Mouse (Mus musculus) retina, adult 2 months (tissue): ENCODE data around the gene Cldn22.

ENCODE experiments used
- DNase-seq: peaks from one replicate; pipeline ENCODE4 v3.0.0-alpha.2; 2012; ENCODE audit warnings: low read depth, low spot score

The Cldn22 gene

DNA sequence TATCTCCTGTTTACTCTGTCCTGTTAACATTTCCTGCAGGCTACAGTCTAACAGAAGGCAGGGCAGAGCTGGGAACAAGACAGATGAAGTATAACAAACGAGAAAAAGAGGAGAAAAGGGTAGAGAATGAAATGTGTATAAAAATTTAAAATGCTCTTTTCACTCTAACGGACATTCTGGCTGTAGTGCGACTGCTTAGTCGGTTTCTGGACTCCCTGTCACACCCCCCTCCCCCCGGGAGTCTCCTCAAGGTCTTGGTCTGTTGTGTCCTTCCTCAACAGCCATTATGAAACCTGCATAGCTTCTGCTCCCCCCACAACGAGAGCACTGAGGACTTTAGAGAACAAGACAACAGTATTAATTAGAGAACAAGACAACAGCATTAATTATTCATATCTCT is 8.3 kb downstream of the Cldn22 start:
- DNase-seq = no peak

DNA sequence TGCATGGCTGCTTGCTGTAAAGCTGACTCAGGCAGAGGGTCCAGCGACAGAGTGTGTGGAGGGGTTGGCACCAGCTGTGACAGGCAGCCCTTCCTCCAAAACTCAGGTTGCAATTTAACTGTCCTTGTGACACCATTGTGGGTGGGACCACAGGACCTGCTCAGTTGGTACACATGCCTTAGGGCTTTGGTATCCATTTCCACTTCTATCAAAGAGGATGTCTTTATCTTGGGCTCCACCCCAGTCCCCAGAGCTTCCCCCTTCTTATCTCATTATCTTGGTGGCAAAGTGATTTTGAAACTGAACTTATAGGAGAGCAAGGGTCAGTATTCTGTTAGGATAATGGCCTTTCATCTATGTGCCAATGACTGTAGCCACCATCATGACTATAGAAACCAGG is 9.7 kb downstream of the Cldn22 start:
- DNase-seq = no peak

DNA sequence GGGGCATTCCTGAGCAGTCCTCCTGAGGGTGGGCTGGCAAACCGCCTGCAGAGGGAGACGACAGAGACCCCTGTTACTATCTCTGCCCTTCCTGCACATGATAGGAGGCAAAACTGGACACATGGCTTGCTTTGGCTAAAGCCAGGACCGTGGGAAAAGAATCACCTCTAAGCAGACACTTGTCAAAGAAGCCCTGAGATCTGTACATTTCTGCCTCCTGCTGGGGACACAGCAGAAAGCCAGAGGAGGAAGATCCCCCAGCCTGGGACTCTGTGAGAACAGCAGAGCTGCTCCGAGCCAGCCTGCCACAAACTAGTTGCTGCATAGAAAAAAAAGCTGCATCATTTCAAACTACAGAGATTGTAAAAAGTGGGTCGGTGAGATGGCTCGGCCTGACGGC is 18.8 kb downstream of the Cldn22 start:
- DNase-seq = no peak

DNA sequence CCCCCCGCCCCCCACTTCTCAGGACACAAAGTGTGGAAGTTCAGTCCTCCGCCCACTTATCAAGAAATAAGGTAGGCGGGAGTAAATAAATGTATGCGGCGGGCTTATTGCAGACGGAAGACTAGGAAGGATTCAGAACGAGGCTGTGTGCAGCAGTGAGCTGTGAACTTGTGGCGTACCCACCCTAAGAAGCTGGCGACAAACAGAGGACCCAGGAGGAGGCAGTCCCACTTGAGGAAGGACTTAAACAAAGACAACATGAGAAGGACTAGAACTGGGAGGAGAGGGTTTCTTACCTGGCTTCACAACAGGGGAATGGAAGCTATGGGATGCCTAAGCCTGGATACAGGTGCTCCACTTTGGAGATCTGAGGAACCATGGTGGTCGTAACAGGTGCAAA is 19.4 kb downstream of the Cldn22 start:
- DNase-seq = no peak

DNA sequence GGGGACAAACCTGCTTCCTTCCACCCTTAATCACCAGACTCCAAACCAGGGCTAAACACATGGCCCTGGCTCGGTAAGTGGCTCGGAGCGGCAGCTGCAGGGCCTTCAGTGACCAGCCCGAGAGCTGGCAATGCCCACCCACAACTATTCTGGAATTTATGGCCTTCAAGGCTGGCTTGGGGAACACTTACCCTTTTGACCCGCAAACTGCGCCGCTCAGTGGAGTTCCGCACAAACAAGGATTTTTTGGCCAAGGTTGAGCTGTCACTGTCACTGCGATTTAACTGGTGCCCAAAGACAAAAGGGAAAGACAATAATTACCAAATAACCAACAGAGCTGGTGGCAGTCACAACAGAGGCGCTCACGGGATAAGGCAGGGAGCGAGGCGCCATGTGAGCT is 21.7 kb downstream of the Cldn22 start:
- no peak for DNase-seq

DNA sequence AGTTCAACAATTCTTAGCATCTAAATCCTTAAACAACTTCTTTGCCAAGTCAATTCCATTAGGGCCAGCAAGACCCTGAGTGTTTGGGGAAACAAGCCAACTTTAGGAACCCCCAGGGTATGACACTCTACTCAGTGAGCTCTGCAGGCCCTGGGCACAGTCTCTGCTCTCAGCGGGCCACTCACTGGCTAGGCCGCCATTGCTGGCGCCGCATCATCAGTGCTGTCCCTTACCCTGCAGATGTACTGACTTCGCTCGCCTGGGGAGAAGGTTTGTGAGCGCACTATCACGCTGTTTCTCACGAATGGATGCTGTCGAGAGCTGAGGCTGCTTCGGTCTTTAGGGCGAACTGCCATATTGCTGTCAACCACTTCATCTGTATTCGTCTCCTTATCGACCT is 22.9 kb downstream of the Cldn22 start:
- no peak for DNase-seq

DNA sequence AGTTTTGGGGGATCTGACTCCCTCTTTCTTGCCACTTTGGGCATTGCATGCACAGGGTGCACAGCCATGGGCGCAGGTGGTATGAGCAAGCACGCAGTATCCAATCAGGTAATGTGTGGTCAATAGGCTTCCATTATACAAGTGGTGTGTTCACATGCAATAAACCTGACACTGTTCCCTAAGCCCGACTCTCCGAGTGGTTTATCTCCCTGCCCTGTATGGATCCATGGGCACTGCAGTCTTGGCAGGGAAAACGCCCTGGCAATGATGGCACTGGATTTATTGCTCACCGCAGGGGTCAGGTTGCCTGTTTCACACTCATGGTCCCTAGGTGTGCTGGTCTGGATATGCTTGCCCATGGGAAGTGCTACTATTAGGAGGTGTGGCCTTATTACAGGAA is 23.6 kb downstream of the Cldn22 start:
- no peak for DNase-seq

DNA sequence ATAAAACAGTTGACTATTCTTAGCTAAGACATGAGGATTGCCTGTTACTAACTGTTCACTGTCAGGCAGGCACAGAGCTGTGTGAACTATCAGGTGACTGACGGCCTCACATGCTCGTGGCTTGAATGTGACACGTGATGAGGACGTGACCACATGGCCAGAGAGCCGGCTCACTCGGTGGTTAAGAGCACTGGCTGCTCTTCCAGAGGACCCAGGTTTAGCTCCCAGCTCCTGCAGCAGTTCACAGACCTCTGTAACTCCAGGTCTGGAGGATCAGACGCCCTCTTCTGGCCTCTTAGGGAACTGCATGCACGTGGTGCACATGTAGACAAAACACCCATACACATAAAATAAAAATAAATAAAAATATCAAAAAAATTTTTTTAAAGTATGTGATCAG is 25.6 kb downstream of the Cldn22 start:
- no peak for DNase-seq

DNA sequence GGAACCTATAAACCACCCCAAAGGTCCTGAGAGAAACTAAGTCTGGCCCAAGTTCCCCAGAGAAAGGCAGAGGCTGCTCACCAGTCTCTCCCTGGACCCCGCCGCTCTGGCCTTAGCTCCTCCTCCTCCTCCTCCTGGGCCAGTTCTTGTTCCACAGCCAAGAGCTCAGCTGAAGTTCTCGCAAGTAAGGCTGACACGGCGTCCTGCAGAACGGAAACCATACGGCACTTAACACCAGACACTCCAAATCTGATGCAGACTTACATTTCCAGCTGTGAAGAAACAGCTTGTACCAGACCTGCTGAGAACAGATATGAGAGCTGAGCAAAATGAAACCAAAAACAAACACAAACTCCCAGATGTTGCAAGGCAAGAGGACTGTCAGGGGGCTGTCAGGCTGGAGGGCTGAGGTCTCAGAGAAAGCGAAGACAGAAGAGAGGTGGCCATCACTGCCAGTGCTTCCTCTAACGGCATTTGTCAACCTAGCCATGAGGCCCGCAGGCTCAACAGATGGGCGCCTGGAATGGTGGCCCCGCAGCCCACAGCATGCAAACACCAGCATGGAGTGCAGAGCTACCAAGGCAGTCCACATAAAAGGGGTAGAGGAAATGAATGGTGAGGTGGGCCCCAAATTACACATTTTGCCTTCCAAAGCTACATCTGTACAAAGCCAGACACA is 27.7 kb downstream of the Cldn22 start:
- DNase-seq = no peak

DNA sequence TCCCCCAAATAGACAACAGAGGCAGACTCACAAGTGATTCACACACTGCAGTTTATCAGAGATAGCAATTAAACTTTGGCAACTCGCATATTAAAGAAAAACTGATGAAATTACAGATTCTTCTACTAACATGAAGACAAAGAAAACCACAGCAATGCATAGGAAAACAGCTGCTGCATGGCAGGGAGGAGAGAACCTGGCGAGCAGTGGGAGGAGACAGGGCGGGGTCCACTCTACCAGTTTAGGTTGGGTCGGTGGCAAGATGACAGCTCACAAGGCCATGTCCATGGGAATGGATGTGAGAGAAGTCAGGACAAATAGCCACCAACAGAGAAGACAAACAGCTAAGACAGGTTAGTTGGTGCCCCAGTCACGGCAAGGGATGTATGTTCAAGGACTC is 28.5 kb downstream of the Cldn22 start:
- DNase-seq = no peak

DNA sequence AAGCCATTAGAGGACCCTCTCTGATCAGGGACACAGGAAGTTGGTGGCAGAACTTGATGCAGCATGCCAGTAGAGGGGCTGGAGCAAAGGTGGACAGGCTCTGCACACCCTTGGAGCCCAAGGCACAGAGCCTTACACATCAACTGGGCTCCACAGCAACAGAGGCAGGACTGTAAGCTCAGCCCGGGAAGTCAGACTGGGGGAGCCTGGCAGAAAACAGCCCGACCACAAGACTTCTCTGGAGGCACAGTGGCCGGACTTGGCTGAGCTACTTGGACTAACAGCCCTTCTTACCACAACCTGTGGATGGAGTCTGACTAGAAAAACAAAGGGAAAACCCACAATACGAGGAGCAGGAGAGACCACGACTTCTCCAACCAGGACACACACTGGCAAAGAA is 29.1 kb downstream of the Cldn22 start:
- DNase-seq = no peak

DNA sequence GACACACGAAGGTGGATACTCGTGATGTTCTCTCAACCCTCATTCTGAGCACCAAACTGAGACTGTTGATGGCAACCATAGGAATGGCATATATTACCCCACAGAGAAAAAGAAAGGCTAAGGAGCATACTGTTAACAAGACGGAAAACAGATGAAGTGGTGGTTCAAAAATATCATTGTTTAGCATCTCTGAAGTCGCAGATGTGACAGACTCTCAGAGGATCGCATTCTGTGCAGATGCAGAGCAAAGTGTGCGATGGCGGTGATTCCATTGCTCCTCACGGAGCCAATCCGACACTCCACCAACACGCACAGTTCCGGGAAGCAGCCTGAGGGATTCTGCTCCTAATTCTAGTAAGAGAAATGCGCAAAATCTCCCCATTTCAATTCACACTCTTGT is 35.0 kb downstream of the Cldn22 start:
- DNase-seq = no peak

DNA sequence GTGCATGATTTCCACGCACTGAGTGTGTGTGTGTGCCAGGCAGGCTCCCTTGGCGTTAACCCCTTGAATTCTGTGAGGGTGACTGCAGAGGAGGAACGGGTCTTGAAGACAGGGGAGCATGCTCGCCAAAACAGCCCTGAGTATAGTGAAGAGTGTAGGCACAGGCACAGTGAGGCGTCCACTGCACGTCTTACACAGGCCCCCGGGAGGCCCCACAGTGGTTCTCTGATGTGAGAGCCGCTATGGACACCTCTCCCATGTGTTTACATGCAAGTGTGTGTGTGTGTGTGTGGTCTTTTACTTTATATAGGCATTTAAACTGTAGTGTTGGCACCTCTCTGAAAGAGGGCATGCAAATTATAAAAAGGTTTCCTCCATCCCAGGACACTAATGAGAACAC is 42.3 kb downstream of the Cldn22 start:
- DNase-seq = no peak

DNA sequence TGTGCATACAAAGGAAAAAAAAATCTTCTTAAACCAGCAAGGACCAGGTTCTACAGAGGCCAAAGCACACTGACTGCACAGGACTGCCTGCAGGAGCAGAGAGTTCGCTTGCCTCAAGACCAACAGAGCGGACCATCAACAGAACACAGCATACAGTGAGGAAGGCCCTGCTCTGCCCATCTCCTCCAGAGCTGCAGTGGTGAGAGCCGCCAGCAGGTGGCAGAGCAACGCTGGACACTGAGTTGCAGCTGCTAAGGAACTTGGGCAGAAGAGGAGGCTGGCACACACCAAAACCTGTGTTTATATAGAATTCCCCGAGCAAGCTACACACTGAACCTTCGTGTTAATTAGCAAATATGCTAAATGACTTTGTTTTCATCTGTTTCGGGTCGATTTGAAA is 42.8 kb downstream of the Cldn22 start:
- peak; percentile 58 for DNase-seq

DNA sequence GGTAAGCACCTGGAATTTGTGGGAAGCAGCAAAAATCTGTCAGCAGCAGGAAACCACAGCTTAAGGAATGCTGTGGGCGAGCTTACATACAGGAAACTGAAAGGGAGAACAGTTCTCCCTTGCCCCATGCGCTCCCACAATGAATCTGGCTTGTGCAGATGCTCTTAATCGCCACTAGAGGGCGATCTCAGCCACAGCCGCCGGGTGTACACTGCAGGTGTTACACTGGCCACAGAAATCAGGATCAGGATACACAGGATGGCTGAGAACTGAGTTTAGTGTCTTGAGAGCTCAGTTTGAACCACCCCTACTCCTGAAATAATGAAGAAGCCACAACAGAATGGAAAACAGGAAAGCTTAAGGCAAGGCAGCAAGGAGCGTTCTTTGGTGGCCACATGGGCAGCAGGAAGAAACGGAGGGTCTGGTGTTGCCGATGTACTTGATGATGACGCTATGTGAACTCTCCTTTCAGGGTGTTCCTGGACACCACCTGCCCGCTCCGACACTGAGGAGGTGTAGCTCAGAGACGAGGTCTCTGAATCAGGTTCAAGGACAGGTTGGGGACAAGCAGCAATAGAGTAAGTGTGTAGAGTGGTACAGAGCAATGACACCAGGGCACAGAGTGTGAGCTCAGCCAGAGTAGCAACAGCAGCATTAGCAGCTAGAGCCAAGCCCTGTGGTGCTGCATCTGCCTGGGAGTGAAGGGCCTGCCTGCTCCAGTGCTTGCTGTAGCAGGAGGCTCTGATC is 48.3 kb downstream of the Cldn22 start:
- peak; percentile 23 for DNase-seq

DNA sequence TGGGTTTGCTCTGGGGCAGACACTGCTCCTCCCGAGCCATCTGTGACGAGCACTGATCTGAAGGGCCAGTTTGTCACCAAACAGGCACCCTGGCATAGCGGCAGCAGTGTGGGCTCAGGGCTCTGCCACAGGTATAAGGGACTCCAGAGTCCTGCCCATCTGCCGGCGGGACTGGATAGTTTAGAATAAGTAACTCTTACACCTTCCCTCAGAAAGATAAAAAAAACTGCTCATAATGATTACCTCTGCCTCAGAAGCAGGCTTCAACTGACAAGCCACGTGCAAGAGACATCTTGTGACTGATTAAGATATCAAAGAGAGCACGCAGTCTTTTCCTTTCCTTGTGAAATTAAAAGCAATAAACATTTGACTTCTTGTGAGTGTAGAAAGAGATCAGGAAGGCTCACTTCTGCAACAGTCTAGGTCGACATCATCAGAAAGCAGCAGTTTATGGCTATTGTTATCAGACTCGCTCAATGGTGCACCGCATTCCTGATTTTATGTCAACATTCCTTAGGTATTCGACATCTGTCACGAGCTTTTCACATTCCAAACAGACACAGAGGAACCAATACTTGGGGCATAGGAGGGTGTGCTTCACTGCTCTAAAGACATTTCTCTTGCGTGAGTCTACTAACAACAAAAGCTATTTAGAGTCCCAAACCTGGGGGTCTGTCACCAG is 50.4 kb downstream of the Cldn22 start:
- no peak for DNase-seq
